In genomic region chr17:70815001-70815400, GRCm38 (mm10) we compare ENCODE assay signal across 23 mouse cellular contexts.
"Had no signal": no experiment of that assay in that cellular context is flagged by ENCODE, and none has a peak within 500 bp of the region (broad histone marks: within the 10 kb centered on the region; RNA-seq: fewer than 3 reads in every experiment).

No protein-coding gene starts in this region.

- H3K27ac ChIP-seq: limb, embryonic 12.5 days; limb, embryonic 15.5 days; liver, embryonic 14.5 days; macrophage; midbrain, embryonic 12.5 days; midbrain, embryonic 15.5 days; neural tube, embryonic 12.5 days; neural tube, embryonic 15.5 days; stomach, postnatal 0 days had no signal

- H3K4me1 ChIP-seq: limb, embryonic 12.5 days; neural tube, embryonic 12.5 days had no signal

- H3K4me2 ChIP-seq: limb, embryonic 12.5 days; limb, embryonic 15.5 days; liver, embryonic 11.5 days; lung, embryonic 14.5 days; midbrain, embryonic 12.5 days; midbrain, embryonic 15.5 days; neural tube, embryonic 12.5 days; neural tube, embryonic 15.5 days had no signal

- H3K36me3 ChIP-seq: limb, embryonic 12.5 days; limb, embryonic 15.5 days; midbrain, embryonic 12.5 days; midbrain, embryonic 15.5 days; neural tube, embryonic 12.5 days; neural tube, embryonic 15.5 days had no signal

- DNase-seq: kidney, postnatal 10 days; kidney, postnatal 36 days; layer of hippocampus, postnatal 36 days; left cerebral cortex, postnatal 4 days; liver, postnatal 0 days; lung, embryonic 14.5 days; right cerebral cortex, adult 18-20 months; right cerebral cortex, postnatal 14 days; right cerebral cortex, postnatal 4 days; thymus, adult 2 months; thymus, postnatal 14 days; thymus, postnatal 4 days had no signal

- H3K4me3 ChIP-seq: limb, embryonic 12.5 days; limb, embryonic 15.5 days; midbrain, embryonic 12.5 days; midbrain, embryonic 15.5 days; neural tube, embryonic 12.5 days; neural tube, embryonic 15.5 days had no signal

- ATAC-seq: liver, postnatal 0 days; lung, postnatal 0 days; midbrain, embryonic 15.5 days had no signal

- H3K9ac ChIP-seq: limb, embryonic 12.5 days; limb, embryonic 15.5 days; liver, embryonic 14.5 days; liver, postnatal 0 days; lung, embryonic 14.5 days; midbrain, embryonic 12.5 days; midbrain, embryonic 15.5 days; neural tube, embryonic 12.5 days; neural tube, embryonic 15.5 days had no signal

- H3K9me3 ChIP-seq: limb, embryonic 12.5 days; limb, embryonic 15.5 days; midbrain, embryonic 12.5 days; midbrain, embryonic 15.5 days; neural tube, embryonic 12.5 days; neural tube, embryonic 15.5 days had no signal
